Mouse (Mus musculus) left cerebral cortex, adult 11 months (tissue): Measurements from ENCODE around the gene AC134908.4.
A peak's percentile ranks its signal among the peaks of the same experiment; 100 is the strongest.
"Not testable (repeated sequence)": the region's sequence is repeated elsewhere in the genome, so short reads cannot be mapped to it uniquely, and the experiment has no call there.

Experiments
- DNase-seq: peaks from one replicate; pipeline ENCODE4 v3.0.0; 2022; ENCODE audit warnings: low spot score

AC134908.4 gene

GRCm38 (mm10) chr17:25773549-25774120 lies 21.8 kb downstream of the AC134908.4 start, which contains the start of gene Narfl:
TSS of gene Narfl (plus strand) at chr17:25773776.
- DNase-seq: peak; percentile 95

GRCm38 (mm10) chr17:25769331-25769730 lies 26.1 kb downstream of the AC134908.4 start:
- no peak for DNase-seq

GRCm38 (mm10) chr17:25765886-25766285 lies 29.6 kb downstream of the AC134908.4 start:
- DNase-seq: no peak

GRCm38 (mm10) chr17:25762591-25762990 lies 32.9 kb downstream of the AC134908.4 start:
- no peak for DNase-seq

GRCm38 (mm10) chr17:25761561-25761970 lies 33.9 kb downstream of the AC134908.4 start:
- DNase-seq: no peak

- no peak for DNase-seq
Measured at GRCm38 (mm10) chr17:25760148-25760547, 35.3 kb downstream of the AC134908.4 start.

- DNase-seq: no peak
Measured at GRCm38 (mm10) chr17:25757691-25758090, 37.8 kb downstream of the AC134908.4 start.

- no peak for DNase-seq
Measured at GRCm38 (mm10) chr17:25756378-25757242, 38.8 kb downstream of the AC134908.4 start.

GRCm38 (mm10) chr17:25755627-25756377 lies 39.7 kb downstream of the AC134908.4 start:
- no peak for DNase-seq

- DNase-seq: no peak
Measured at GRCm38 (mm10) chr17:25755086-25755485, 40.4 kb downstream of the AC134908.4 start.

GRCm38 (mm10) chr17:25754241-25754640 lies 41.2 kb downstream of the AC134908.4 start, which contains the start of gene Msln:
TSS of gene Msln (minus strand) at chr17:25754378.
- DNase-seq: no peak

- DNase-seq: no peak
Measured at GRCm38 (mm10) chr17:25751446-25751845, 44.0 kb downstream of the AC134908.4 start.

GRCm38 (mm10) chr17:25749314-25749713 lies 46.1 kb downstream of the AC134908.4 start:
- no peak for DNase-seq

GRCm38 (mm10) chr17:25748238-25748637 lies 47.2 kb downstream of the AC134908.4 start:
- no peak for DNase-seq

- DNase-seq: no peak
Measured at GRCm38 (mm10) chr17:25744311-25744710, 51.1 kb downstream of the AC134908.4 start.

- no peak for DNase-seq
Measured at GRCm38 (mm10) chr17:25743831-25744230, 51.6 kb downstream of the AC134908.4 start.

- DNase-seq: not testable (repeated sequence)
Measured at GRCm38 (mm10) chr17:25741471-25741870, 54.0 kb downstream of the AC134908.4 start.
